Comparison of ENCODE assay signal across 9 mouse cellular contexts in genomic region chr7:79617418-79617817, GRCm38 (mm10). TPM values are rescaled to one million over a fixed set of nuclear protein-coding genes. Genes with fewer than 3 reads are reported as not detected.
DNase-seq lines count a peak whose midpoint lies in the region; ATAC-seq and TF ChIP-seq lines count a peak whose summit lies in the region.
"Had no signal": no experiment of that assay in that cellular context is flagged by ENCODE, and none has a peak within 500 bp of the region (broad histone marks: within the 10 kb centered on the region; RNA-seq: fewer than 3 reads in every experiment).

Rhcg (minus strand) TSS chr7:79617657.

- TF ChIP-seq POLR2A in testis, adult 2 months (IDR thresholded peaks at IDR 0.05; ENCODE audit: control insufficient read depth, low read depth, low read length) = peak; percentile 21; the same call in 1 of the 2 replicates

- WGBS in limb, embryonic 10.5 days = 7% methylated on average over 33 of the region's 33 CpGs

- no peak within 1 kb of the TSS for H3K27ac ChIP-seq in testis, adult 2 months (ENCODE audit: control insufficient read depth, insufficient read depth, low read depth, low read length)
- H3K27ac ChIP-seq in limb, embryonic 10.5 days = no peak within 1 kb of the TSS
- no peak within 1 kb of the TSS for H3K27ac ChIP-seq in gastrocnemius, adult 2 months

- no peak for TF ChIP-seq CTCF in testis, adult 2 months (IDR thresholded peaks at IDR 0.05; ENCODE audit: control insufficient read depth, insufficient read depth, insufficient replicate concordance, low read depth, low read length)
- no peak for TF ChIP-seq CTCF in gastrocnemius, adult 2 months (IDR thresholded peaks at IDR 0.05)

- intact Hi-C loops in gastrocnemius, adult 2 months (cut with DNase I) = no loop called here

- H3K9me3 ChIP-seq in limb, embryonic 10.5 days (replicated peaks) = no peaks in the 10 kb centered on the region

- ATAC-seq in inflammation-experienced regulatory T-cells, adult 6 months = no peak

- peak within 1 kb of the TSS; percentile 54 for H3K4me3 ChIP-seq in testis, adult 2 months (ENCODE audit: control insufficient read depth, low read depth, low read length)
- H3K4me3 ChIP-seq in limb, embryonic 10.5 days = peak within 1 kb of the TSS; percentile 23
- H3K4me3 ChIP-seq in gastrocnemius, adult 2 months = no peak within 1 kb of the TSS

- no peaks in the 10 kb centered on the region for H3K36me3 ChIP-seq in testis, adult 2 months (ENCODE audit: control insufficient read depth, insufficient read depth, low read length)
- H3K36me3 ChIP-seq in limb, embryonic 10.5 days = no peaks in the 10 kb centered on the region

- H3K4me1 ChIP-seq in testis, adult 2 months (ENCODE audit: control insufficient read depth, insufficient read depth, low read length) = peaks cover 9% of the 10 kb centered on the region
- peaks cover 5% of the 10 kb centered on the region for H3K4me1 ChIP-seq in limb, embryonic 10.5 days

- H3K27me3 ChIP-seq in testis, adult 2 months (ENCODE audit: control insufficient read depth, insufficient read depth, low read length) = no peaks in the 10 kb centered on the region
- peaks cover 74% of the 10 kb centered on the region for H3K27me3 ChIP-seq in limb, embryonic 10.5 days (ENCODE audit: low read depth, poor library complexity, severe bottlenecking)

- DNase-seq in embryo, embryonic 9.5 days (ENCODE audit: extremely low spot score) = peak; percentile 21
- no peak for DNase-seq in embryo, embryonic 10.5 days (ENCODE audit: low spot score)
- no peak for DNase-seq in testis, postnatal 14 days (ENCODE audit: low spot score)
- DNase-seq in limb, embryonic 10.5 days (ENCODE audit: low spot score) = peak; percentile 42
- DNase-seq in layer of hippocampus, adult 8-10 months (ENCODE audit: low spot score in 2 of 2) = no peak
- DNase-seq in gastrocnemius, adult 2 months = no peak

RNA-seq across cellular contexts. Expression of gene Rhcg, which starts in this region (rescaled TPM):
- 43.5 and 44.2 TPM in 2 replicates for polyA plus RNA-seq in testis, adult 2 months (2012; rRNA removed)
- polyA plus RNA-seq in limb, embryonic 10.5 days (2016; fragmentation: Nextera tagmentation; extraction: Ambion mirVana) = not detected in 2 replicates
- 1 to 10 TPM in 1 of 4 experiments, under 1 TPM in 3; 0.59 to 2.7 (median 0.81) TPM for total RNA-seq in layer of hippocampus, adult 8-10 months (2022)
- polyA plus RNA-seq in inflammation-experienced regulatory T-cells, adult 6 months (2017; shearing (Covaris generic)) = not detected
- total RNA-seq in gastrocnemius, adult 2 months (2021) = not detected
- total RNA-seq: liver, adult 2 months had no signal
- polyA plus RNA-seq: liver, adult 2 months had no signal

Comparison
In these comparisons a context has a peak if more than half of its experiments do, and no peak if none do; other contexts are left out.
1. RNA of gene Rhcg (polyA plus RNA-seq): 43.5 to 44.2 TPM in testis, adult 2 months; not detected in limb, embryonic 10.5 days and not detected in inflammation-experienced regulatory T-cells, adult 6 months; every median in the first group is over 10 times any median in the second.
2. Peak in DNase-seq and H3K4me3 ChIP-seq in limb, embryonic 10.5 days; RNA of the gene not detected or under 1 TPM.